Mouse (Mus musculus): Measurements from ENCODE around the gene Dda1.
"Not testable (repeated sequence)": the region's sequence is repeated elsewhere in the genome, so short reads cannot be mapped to it uniquely, and the experiment has no call there.

The Dda1 gene

DNA sequence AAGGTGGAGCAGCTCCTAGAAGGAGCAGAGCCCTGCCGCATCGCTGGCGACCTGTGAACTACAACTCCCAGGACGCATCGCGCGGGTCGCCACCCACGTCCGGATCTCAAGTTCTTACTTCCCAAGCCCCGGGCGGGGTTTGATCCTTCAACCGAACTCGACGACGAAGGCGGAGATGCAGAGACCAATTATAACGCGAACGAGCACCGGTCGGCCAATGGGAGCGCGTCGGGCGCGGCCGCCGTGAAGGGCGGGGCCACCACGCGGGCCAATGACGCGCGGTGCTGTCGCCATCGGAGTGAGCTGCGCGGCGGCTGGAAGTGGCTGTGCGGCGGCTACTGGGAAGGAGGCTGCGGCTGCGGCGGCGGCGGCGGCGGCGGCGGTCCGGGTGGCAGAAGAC is at the start of gene Dda1:
TSS of gene Dda1 (plus strand) at position 284 of the 400 bp plus-strand sequence.
- peak; percentile 89 for DNase-seq (ENCODE audit: low spot score)

- DNase-seq (ENCODE audit: low spot score), result no peak
Measured at GRCm38 (mm10) chr8:71422121-71422520, 46.9 kb upstream of the Dda1 start.

GRCm38 (mm10) chr8:71432935-71433334 is 36.1 kb upstream of the Dda1 start:
- not testable (repeated sequence) for DNase-seq (ENCODE audit: low spot score)

- no peak for DNase-seq (ENCODE audit: low spot score)
Measured at GRCm38 (mm10) chr8:71437041-71437440, 32.0 kb upstream of the Dda1 start.

GRCm38 (mm10) chr8:71441404-71441803 is 27.6 kb upstream of the Dda1 start:
- DNase-seq (ENCODE audit: low spot score), result peak; percentile 56

DNA sequence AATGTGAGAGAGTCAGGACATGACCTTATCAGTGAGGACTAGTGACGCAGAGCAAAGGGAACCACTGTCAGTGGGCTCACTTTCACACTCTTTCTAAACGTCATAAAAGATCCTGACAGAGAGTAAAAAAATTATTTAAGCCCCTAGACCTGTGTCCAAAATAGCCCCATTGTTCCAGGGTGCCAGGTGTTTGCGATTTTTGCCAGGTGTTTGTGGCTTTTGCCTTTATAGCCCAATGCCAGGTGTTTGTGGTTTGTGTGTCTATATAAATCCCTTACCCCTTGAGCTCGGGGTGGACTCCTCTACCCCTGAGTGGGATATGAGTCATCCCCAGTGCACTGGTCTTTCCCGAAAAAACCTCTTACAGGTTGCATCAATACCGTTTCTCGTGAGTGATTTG is 23.9 kb upstream of the Dda1 start:
- no peak for DNase-seq (ENCODE audit: low spot score)

- DNase-seq (ENCODE audit: low spot score), result no peak
Measured at GRCm38 (mm10) chr8:71451337-71451736, 17.7 kb upstream of the Dda1 start.

DNA sequence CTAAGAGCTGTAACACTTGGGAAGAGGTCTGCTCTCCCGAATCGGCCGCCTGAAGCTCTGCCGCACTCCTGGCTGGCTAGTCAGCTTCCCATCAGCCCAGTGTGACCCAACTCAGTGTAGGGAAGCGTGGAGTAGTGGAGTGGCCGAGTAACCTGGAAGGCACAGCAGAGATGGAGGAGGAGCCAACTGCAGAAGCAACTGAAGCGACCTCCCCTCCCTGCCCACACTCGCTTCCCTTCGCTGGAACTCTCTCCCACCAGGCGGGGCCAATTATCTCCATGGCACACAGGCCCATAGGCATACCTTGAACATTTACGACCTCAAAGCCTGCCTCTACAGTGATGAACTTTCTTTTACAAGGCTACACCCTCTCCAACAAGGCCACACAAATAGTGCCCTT is 17.2 kb upstream of the Dda1 start:
- no peak for DNase-seq (ENCODE audit: low spot score)

DNA sequence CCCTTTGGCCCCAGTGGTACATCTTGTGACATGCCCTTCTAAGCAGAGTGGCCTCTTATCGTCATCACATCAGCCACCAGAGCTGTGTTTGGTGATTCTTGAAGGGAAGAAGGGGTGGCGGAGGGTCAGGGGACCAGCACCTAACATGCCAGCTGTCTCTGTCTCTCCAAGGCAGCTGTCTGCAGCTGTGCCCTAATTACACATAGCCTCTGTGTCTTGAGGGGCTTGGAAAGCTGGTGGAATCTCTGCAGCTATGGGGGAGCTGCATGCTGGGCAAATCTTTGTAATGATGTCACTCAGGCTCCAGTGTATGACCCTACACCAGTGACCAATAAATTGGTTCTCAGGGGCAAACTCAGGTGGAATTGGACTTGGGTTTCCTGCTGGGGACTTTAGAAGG is 16.3 kb upstream of the Dda1 start:
- no peak for DNase-seq (ENCODE audit: low spot score)

GRCm38 (mm10) chr8:71454668-71455067 is 14.3 kb upstream of the Dda1 start:
- DNase-seq (ENCODE audit: low spot score), result no peak

DNA sequence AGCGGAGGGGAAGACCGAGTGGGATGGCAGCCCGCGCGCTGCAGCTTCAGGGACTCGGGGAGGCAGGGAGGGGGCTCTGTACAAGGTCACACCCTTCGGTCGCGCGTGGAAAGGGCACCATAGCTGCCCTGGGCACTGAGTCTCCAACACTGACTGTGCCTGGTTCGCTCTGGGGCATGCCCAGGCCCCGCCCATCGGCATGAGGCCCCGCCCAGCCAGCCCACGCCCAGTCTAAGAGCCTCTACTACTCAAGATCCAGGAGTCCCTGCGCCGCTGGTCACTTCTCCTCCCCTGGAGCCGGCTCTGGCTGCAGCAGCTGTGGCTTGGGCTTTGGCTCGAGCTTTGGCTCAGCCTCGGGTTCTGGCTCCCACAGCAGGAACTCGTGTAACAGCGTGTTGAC is 12.1 kb upstream of the Dda1 start:
- no peak for DNase-seq (ENCODE audit: low spot score)

DNA sequence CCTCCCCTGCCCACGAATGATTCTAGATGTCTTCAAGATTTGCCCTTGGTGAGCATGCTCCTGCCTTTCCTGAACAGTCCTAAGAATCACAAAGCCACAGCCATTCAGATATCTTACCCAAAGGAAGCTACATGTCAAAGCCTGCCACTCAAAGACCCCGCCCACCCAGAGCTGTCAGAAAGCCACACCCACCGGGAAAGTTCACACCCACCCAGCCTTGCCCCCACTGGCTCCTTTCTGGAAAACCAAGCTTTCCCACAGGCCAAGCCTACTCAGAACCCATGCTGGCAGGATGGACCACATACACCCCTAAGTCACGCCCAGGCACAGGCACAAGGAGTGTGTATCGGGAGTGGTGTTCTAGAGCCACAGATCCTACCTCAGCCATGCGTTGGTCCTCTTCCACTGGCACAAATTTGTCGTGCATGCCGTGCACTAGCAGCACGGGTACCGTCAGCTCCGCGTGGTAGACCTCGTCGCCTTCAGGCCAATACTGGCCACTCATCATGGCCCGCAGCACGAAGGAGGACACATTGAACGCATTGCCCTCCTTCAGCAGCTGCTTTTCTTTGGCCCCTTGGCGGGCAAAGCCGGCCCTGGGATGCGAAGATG is 11.2 kb upstream of the Dda1 start:
- no peak for DNase-seq (ENCODE audit: low spot score)

- DNase-seq (ENCODE audit: low spot score), result no peak
Measured at GRCm38 (mm10) chr8:71460716-71461115, 8.3 kb upstream of the Dda1 start.

- no peak for DNase-seq (ENCODE audit: low spot score)
Measured at GRCm38 (mm10) chr8:71461152-71461840, 7.7 kb upstream of the Dda1 start.

GRCm38 (mm10) chr8:71462191-71462590 is 6.8 kb upstream of the Dda1 start:
- no peak for DNase-seq (ENCODE audit: low spot score)

DNA sequence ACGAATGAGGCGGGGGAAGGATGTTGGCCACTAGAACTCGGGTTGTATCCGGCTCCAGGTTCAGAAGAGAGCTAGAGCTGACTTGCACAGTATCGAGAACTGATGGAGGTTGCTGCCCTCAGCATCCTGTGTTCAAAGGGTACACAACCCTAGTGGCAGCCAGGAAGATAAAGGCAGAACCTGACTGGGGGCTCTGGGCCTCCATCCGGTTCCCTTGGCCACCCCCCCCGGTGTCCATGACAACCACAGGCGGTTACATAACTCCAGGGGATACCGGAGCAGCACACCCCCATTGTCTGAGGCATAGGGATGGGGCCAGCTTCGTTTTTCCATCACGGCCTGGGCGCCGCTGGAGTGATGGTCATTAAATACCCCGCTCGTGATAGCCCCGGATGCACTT is 6.2 kb upstream of the Dda1 start:
- no peak for DNase-seq (ENCODE audit: low spot score)

DNA sequence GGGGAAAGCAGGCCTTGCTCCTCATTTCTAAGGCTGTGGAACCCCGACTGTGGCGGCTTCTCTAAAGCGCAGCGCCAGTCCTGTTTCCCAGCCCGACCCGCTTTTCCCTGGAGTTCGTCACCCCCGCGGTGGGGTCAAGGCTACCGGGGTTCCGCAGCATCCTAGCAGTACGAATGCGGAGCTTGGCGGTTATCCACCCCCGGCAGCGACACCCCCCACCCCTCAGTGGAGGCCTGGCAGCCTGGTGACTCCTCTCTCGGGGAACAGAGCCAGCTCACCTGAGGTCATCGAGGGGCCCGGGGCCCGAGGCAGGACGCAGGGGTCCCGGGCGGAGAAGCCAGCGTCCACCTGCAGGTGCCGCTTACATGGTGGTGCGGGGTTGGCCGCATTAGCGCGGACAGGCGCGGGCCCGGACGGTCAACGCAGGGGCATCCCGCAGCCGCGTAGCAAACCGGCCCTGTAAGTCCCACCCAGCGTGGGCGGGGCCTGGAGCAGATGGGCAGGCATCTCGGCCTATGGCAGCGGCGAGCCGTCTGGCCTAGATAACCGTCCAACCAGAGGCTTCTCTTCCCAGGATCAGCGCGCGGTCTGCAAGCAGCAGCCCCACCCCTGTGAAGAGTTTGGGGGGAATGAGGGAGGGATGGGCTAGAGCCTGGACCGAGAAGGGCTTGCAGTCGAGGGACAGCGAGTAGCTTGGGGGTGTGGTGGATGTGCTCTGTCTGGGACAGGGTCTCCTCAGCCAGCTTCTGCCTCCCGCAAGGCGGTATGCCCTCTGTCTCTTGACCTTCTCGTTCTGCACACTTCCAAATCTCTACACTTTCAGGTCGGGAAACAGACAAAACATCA is 5.6 kb upstream of the Dda1 start, which contains the start of gene Abhd8:
TSS of gene Abhd8 (minus strand) at position 468 of the 846 bp plus-strand sequence.
- peak; percentile 97 for DNase-seq (ENCODE audit: low spot score)

GRCm38 (mm10) chr8:71464513-71465500 is 4.2 kb upstream of the Dda1 start, which contains the start of gene Mrpl34:
TSS of gene Mrpl34 (plus strand) at chr8:71464959.
- peak; percentile 91 for DNase-seq (ENCODE audit: low spot score)

DNA sequence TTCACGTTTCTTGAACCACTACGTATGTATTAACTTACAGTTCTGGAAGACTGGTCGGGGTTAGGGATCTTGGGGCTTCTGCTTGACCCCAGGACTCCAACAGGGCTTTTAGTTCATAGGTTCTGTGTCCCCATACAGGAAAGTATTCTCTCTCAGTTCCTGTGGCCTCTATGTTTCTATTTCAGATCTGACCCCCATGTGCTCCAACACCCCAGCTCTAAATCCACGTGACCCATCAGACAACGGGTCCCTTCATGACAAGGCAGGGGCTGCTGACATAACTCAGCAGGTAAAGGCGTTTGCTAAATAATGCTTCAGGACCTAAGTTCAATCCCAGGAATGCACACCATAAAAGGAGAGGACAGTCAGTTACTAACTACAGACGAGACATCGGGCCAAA is 3.3 kb upstream of the Dda1 start:
- no peak for DNase-seq (ENCODE audit: low spot score)

DNA sequence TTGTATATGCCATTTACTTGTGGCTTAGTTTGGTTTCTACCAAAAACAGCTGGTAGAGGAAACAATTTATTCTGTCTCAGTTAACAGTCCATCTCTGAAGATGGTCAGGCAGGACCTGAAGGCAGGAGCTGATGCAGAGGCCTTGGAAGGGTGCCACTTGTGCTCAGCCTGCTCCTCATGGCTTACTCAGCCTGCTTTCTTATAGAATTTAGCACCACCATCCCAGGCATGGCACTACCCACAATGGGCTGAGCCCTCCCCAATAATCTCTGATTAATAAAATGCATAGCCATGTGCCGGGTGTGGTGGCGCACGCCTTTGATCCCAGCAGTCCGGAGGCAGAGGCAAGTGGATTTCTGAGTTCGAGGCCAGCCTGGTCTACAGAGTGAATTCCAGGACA is 2.8 kb upstream of the Dda1 start:
- no peak for DNase-seq (ENCODE audit: low spot score)

DNA sequence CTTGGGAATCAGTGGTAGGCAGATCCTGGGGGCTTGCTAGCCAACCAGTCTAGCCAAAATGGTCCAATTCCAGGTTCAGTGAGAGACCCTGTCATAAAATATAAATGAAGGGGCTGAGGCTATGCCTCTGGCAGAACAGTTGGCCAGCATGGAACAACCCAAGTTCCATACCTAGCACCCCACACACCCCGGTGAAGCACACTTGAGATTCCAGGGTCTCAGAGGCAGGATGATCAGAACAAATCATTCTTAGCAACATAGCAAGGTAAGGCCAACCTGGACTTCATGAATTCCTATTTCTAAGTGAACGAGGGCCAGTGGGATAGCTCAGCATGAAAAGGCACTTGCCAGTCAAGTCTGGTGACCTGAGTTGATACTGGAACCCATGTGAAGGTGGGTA is 1.8 kb upstream of the Dda1 start:
- DNase-seq (ENCODE audit: low spot score), result no peak

DNA sequence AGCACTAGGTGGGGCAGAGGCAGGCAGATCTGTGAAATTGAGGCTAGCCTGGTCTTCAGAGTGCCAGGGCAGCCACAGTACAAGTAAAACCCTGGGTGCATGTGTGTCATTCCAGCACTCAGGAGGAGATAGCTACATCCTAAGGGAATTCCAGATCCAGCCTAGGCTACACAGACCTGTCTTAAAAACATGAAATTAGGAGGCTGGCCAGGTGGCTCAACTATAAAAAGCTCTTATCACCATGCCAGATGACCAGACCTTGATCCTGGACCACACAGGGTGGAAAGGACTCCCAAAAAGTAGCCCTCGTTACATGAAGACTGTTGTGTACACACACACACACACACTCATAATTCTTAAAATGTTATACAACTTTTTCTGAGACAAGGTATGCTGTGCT is 998 bp upstream of the Dda1 start:
- DNase-seq (ENCODE audit: low spot score), result no peak
